Mouse (Mus musculus): ENCODE results near the gene Eme2. TPM values are rescaled to one million over a fixed set of nuclear protein-coding genes. Genes with fewer than 3 reads are reported as not detected.
A peak's percentile ranks its signal among the peaks of the same experiment; 100 is the strongest.
"Not testable (repeated sequence)": the region's sequence is repeated elsewhere in the genome, so short reads cannot be mapped to it uniquely, and the experiment has no call there.

The Eme2 gene
- polyA plus RNA-seq (2014; fragmentation: Nextera tagmentation; extraction: Ambion mirVana), result 18.9 and 27.8 TPM in 2 replicates

DNA sequence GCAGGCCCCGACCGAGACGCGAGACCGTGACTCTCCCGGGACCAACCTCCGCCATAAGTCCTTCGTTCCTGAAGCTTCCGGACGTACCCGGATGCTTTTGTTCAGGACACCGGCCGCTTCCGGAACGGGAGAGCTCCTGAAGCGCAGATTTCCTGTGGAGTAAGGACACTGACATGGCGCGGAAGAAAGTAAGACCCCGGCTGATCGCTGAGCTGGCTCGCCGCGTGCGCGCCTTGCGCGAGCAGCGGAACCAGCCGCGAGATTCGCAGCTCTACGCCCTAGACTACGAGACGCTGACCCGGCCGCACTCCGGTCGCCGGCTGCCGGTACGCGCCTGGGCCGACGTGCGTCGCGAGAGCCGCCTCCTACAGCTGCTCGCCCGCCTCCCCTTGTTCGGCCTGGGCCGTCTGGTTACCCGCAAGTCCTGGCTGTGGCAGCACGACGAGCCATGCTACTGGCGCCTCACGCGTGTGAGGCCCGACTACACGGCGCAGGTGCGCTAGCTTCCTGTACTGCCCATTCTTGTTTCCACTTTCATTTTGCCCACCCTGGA, at the start of gene Eme2, which contains the start of gene Mrps34:
Gene Eme2, minus strand, starts transcription at position 93 of the 553 bp plus-strand sequence.
Gene Mrps34, plus strand, starts transcription at position 122 of the 553 bp plus-strand sequence.
- H3K27me3 ChIP-seq (ENCODE audit: control insufficient read depth, insufficient read depth, low read length), result no peaks in the 10 kb centered on the region
- under 1% methylated on average over 62 of the region's 62 CpGs for WGBS
- H3K4me1 ChIP-seq (ENCODE audit: control insufficient read depth, insufficient read depth, low read length), result peaks cover 15% of the 10 kb centered on the region
- H3K9me3 ChIP-seq (ENCODE audit: control insufficient read depth, low read depth, low read length), result no peaks in the 10 kb centered on the region
- ATAC-seq (ENCODE audit: insufficient number of reproducible peaks, insufficient read depth, low FRiP score, low read depth), result peak; percentile 60
- peak within 1 kb of the TSS; percentile 78 for H3K27ac ChIP-seq (ENCODE audit: low read length)
- peaks cover 59% of the 10 kb centered on the region for H3K36me3 ChIP-seq (ENCODE audit: control insufficient read depth, insufficient read depth, low read length)
- H3K9ac ChIP-seq (replicated peaks; ENCODE audit: low read depth, low read length), result peak within 1 kb of the TSS; percentile 81
- peak within 1 kb of the TSS; percentile 99 for H3K4me2 ChIP-seq (replicated peaks; ENCODE audit: low read depth, low read length)
- peak within 1 kb of the TSS; percentile 91 for H3K4me3 ChIP-seq (ENCODE audit: low read depth, low read length)

DNA sequence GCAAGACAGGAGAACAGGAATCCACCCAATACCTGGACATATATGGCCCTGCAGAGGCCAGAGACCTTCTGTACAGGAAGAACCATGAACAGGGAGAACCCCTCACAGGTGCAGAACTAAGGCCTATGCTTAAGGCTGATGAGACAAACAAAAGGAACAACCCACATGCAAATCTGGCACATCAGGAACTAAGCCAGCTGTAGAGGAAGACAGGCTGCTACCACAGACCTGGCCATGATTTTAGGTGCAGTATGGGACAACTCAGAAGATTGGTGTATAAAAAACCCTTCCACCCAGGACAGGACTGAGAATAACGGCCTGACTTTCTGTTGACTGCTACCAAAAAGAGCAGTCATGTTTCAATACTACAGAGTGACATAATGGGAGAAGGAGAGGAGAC, 48.7 kb upstream of the Eme2 start:
- H3K36me3 ChIP-seq (ENCODE audit: control insufficient read depth, insufficient read depth, low read length), result peaks cover 38% of the 10 kb centered on the region
- not testable (repeated sequence) for H3K4me3 ChIP-seq (ENCODE audit: low read depth, low read length); H3K4me1 ChIP-seq (ENCODE audit: control insufficient read depth, insufficient read depth, low read length); H3K4me2 ChIP-seq (replicated peaks; ENCODE audit: low read depth, low read length); H3K9me3 ChIP-seq (ENCODE audit: control insufficient read depth, low read depth, low read length); H3K9ac ChIP-seq (replicated peaks; ENCODE audit: low read depth, low read length); ATAC-seq (ENCODE audit: insufficient number of reproducible peaks, insufficient read depth, low FRiP score, low read depth); H3K27ac ChIP-seq (ENCODE audit: low read length); H3K27me3 ChIP-seq (ENCODE audit: control insufficient read depth, insufficient read depth, low read length)
- WGBS, result 92% methylated on average over 1 of the region's 1 CpGs

DNA sequence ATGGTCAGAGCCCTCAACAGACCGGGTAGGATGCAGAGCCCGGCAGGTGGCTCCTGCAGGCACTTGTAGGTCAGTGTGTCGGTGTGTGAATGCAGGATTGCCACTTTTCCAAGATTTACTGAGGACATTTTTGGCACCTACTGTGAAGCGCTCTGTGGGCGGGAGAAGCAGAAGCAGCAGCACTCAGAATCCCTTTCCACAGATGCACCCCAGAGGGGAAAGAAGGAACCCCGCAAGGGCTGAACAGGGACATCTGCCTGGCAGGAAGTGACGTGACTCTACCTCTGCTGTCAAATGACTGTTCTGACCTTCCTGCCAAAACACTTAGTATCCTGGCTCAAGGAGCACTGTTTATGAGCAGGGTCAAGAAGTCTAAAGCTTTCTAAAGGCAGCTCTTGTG, 48.1 kb upstream of the Eme2 start:
- peaks cover 33% of the 10 kb centered on the region for H3K36me3 ChIP-seq (ENCODE audit: control insufficient read depth, insufficient read depth, low read length)
- 86% methylated on average over 7 of the region's 7 CpGs for WGBS

DNA sequence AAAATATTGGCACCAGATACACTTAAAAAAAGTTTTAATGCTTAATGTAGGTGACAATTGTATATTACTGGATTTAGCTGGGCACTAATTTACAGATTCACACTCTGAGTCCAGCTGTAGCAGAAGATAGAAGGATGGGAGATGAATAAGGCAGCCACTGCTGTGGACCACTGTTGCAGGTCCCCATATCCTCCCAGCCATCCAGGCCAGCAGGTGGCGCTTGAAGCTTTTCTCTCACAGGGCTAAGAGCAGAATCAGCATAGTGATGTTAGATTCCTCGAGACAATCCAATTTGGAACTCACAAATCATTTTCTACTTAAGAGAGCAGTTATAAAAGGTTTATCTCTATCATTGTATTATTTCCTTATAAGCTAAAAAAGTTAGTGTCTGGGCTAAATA, 47.6 kb upstream of the Eme2 start:
- not testable (repeated sequence) for H3K9ac ChIP-seq (replicated peaks; ENCODE audit: low read depth, low read length); H3K27me3 ChIP-seq (ENCODE audit: control insufficient read depth, insufficient read depth, low read length); H3K4me1 ChIP-seq (ENCODE audit: control insufficient read depth, insufficient read depth, low read length); ATAC-seq (ENCODE audit: insufficient number of reproducible peaks, insufficient read depth, low FRiP score, low read depth); H3K27ac ChIP-seq (ENCODE audit: low read length); H3K9me3 ChIP-seq (ENCODE audit: control insufficient read depth, low read depth, low read length); H3K4me2 ChIP-seq (replicated peaks; ENCODE audit: low read depth, low read length); H3K4me3 ChIP-seq (ENCODE audit: low read depth, low read length)
- H3K36me3 ChIP-seq (ENCODE audit: control insufficient read depth, insufficient read depth, low read length), result peaks cover 27% of the 10 kb centered on the region
- 9% methylated on average over 2 of the region's 2 CpGs for WGBS

More for the DNA sequence above, 48.1 kb upstream of the Eme2 start:
- Histone ChIP-seq H3K4me1 (ENCODE audit: control insufficient read depth, insufficient read depth, low read length) (no peaks in the 10 kb centered on the region), H3K27ac (ENCODE audit: low read length) (no peak overlapping the region), H3K4me3 (ENCODE audit: low read depth, low read length) (no peak overlapping the region), H3K4me2 (replicated peaks; ENCODE audit: low read depth, low read length) (no peak overlapping the region), H3K27me3 (ENCODE audit: control insufficient read depth, insufficient read depth, low read length) (no peaks in the 10 kb centered on the region), H3K9me3 (ENCODE audit: control insufficient read depth, low read depth, low read length) (no peaks in the 10 kb centered on the region), H3K9ac (replicated peaks; ENCODE audit: low read depth, low read length) (no peak overlapping the region)
- ATAC-seq (ENCODE audit: insufficient number of reproducible peaks, insufficient read depth, low FRiP score, low read depth), result no peak

DNA sequence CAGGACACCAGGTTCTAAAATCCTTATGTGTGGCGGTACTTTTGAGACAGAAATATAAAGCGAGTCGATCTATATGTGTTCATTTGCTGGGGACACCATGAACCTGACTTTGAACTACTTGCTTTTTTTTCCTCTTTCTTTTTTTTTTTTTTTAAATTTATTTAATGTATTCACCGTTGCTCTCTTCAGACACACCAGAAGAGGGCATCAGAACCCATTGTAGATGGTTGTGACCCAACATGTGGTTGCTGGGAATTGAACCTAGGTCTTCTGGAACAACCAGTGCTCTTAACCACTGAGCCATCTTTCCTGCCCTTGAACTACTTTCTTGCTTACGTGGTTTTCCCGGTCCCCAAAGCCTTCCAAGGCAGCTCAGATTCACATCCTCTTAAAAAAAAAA, 42.4 kb upstream of the Eme2 start:
- Histone ChIP-seq H3K9me3 (ENCODE audit: control insufficient read depth, low read depth, low read length) (no peaks in the 10 kb centered on the region), H3K4me2 (replicated peaks; ENCODE audit: low read depth, low read length) (peak overlapping the region; percentile 46), H3K4me3 (ENCODE audit: low read depth, low read length) (peak overlapping the region; percentile 65), H3K4me1 (ENCODE audit: control insufficient read depth, insufficient read depth, low read length) (peaks cover 15% of the 10 kb centered on the region), H3K27ac (ENCODE audit: low read length) (peak overlapping the region; percentile 58; the same call in 1 of the 2 replicates), H3K36me3 (ENCODE audit: control insufficient read depth, insufficient read depth, low read length) (no peaks in the 10 kb centered on the region; the same call in 1 of the 2 replicates), H3K9ac (replicated peaks; ENCODE audit: low read depth, low read length) (peak overlapping the region; percentile 54; the same call in 1 of the 2 replicates), H3K27me3 (ENCODE audit: control insufficient read depth, insufficient read depth, low read length) (no peaks in the 10 kb centered on the region)
- WGBS, result 44% methylated on average over 6 of the region's 6 CpGs
- no peak for ATAC-seq (ENCODE audit: insufficient number of reproducible peaks, insufficient read depth, low FRiP score, low read depth)

DNA sequence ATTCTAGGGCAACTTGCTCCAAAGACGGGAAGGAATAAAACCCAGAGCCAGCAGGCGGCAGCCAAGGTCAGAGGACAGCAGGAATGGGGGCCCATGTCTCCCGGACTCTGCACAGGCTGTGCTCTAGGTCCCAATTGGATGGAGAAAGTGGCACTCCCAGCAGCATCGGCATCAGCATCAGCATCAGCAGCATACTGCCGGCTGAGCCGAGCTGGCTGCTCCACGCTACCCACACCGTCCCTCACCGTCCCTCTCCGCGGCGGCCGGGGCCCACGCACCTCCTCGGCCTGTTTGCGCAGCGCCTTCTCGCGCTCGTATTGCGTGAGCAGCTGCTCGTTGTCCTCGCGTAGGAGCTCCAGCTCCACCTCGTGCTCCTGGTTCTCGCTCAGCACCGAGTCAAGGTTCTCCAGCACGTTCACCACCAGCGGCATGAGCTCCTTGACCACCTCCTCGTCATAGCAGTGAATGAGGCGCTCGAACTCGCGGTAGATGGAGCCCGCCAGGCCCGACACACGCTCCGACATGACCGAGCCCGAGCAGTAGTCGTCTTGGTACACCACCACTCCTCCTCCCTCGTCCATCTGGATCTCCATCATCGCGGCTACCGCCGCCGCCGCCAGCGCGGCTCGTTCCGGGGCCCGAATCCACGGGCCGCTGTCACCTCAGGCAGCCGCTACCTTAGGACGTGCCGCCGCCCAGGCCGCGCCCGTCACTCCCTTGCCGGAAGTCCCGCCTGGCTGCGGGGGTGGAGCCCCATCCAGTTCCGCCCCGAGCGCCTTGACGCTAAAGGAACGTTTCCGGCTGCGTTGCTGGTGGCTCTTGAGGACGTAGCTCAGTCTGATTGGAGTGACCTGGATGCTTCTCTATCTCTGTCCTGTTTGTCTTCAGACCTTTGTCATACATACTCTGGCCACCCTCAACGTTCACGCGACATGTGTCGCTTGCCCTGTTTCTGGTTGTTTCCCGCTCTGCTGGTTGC, 41.7 kb upstream of the Eme2 start, which contains the start of gene Mapk8ip3:
Gene Mapk8ip3, minus strand, starts transcription at position 719 of the 979 bp plus-strand sequence.
- Histone ChIP-seq H3K36me3 (ENCODE audit: control insufficient read depth, insufficient read depth, low read length) (no peaks in the 10 kb centered on the region; the same call in 1 of the 2 replicates), H3K27me3 (ENCODE audit: control insufficient read depth, insufficient read depth, low read length) (no peaks in the 10 kb centered on the region), H3K4me3 (ENCODE audit: low read depth, low read length) (peak within 1 kb of the TSS; percentile 65), H3K4me1 (ENCODE audit: control insufficient read depth, insufficient read depth, low read length) (peaks cover 15% of the 10 kb centered on the region), H3K9ac (replicated peaks; ENCODE audit: low read depth, low read length) (peak within 1 kb of the TSS; percentile 54), H3K4me2 (replicated peaks; ENCODE audit: low read depth, low read length) (peak within 1 kb of the TSS; percentile 58), H3K27ac (ENCODE audit: low read length) (peak within 1 kb of the TSS; percentile 58; the same call in 1 of the 2 replicates), H3K9me3 (ENCODE audit: control insufficient read depth, low read depth, low read length) (no peaks in the 10 kb centered on the region)
- peak; percentile 97 for ATAC-seq (ENCODE audit: insufficient number of reproducible peaks, insufficient read depth, low FRiP score, low read depth)
- WGBS, result under 1% methylated on average over 78 of the region's 78 CpGs

DNA sequence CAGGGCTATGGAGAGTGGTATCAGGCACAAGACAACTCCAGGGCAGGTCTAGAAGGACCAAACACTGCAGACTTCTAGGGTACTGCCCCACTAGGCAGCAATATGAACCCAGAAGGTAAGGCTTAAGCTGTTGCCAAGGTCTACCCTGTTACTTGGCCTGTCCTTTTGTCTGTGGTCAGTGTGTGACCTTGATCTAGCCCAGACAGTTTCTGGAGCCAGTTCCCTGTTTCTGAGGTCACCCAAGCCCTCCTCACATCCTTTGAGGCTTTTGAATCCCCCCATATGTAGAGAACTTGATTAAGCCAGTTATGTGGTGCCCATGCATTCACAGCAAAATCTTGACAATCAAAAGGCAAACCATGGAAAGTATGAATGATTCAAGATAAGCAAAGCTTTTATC, 40.8 kb upstream of the Eme2 start:
- Histone ChIP-seq H3K36me3 (ENCODE audit: control insufficient read depth, insufficient read depth, low read length) (no peaks in the 10 kb centered on the region), H3K4me2 (replicated peaks; ENCODE audit: low read depth, low read length) (peak overlapping the region; percentile 58), H3K27ac (ENCODE audit: low read length) (no peak overlapping the region), H3K4me1 (ENCODE audit: control insufficient read depth, insufficient read depth, low read length) (peaks cover 15% of the 10 kb centered on the region), H3K9me3 (ENCODE audit: control insufficient read depth, low read depth, low read length) (no peaks in the 10 kb centered on the region), H3K27me3 (ENCODE audit: control insufficient read depth, insufficient read depth, low read length) (no peaks in the 10 kb centered on the region), H3K9ac (replicated peaks; ENCODE audit: low read depth, low read length) (peak overlapping the region; percentile 54), H3K4me3 (ENCODE audit: low read depth, low read length) (peak overlapping the region; percentile 65)
- ATAC-seq (ENCODE audit: insufficient number of reproducible peaks, insufficient read depth, low FRiP score, low read depth), result no peak

DNA sequence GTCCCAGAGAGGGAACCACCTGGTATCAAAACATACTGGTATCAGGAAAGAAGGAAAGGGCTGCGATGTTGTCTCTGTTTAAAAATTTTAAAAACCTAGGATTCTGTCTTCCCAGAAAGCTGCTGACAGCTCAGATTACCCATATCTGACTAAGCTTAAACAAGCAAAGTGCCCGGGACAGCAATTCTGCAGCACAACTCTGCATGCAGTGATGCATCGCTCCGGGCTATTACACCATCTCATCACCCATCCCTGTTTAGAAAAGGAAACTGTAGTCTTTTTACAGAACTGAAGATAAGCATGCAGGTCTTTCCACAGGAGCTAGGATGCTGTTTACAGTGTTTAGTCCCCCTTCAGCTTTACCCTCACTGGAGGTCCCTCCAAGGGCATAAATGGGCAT, 40.0 kb upstream of the Eme2 start:
- H3K27ac ChIP-seq (ENCODE audit: low read length), result no peak overlapping the region
- 0 out of 2 replicates have a peak overlapping the region, but pooled peaks have one; percentile 54 for H3K9ac ChIP-seq (replicated peaks; ENCODE audit: low read depth, low read length)
- ATAC-seq (ENCODE audit: insufficient number of reproducible peaks, insufficient read depth, low FRiP score, low read depth), result no peak
- no peaks in the 10 kb centered on the region for H3K9me3 ChIP-seq (ENCODE audit: control insufficient read depth, low read depth, low read length)
- H3K4me2 ChIP-seq (replicated peaks; ENCODE audit: low read depth, low read length), result peak overlapping the region; percentile 58
- H3K4me3 ChIP-seq (ENCODE audit: low read depth, low read length), result peak overlapping the region; percentile 65; the same call in 1 of the 2 replicates
- H3K36me3 ChIP-seq (ENCODE audit: control insufficient read depth, insufficient read depth, low read length), result no peaks in the 10 kb centered on the region
- H3K4me1 ChIP-seq (ENCODE audit: control insufficient read depth, insufficient read depth, low read length), result peaks cover 15% of the 10 kb centered on the region
- no peaks in the 10 kb centered on the region for H3K27me3 ChIP-seq (ENCODE audit: control insufficient read depth, insufficient read depth, low read length)
- WGBS, result 72% methylated on average over 4 of the region's 4 CpGs
